13 mouse cellular contexts compared by ENCODE assay signal in genomic region chr4:149168016-149168415, GRCm38 (mm10). TPM values are rescaled to one million over a fixed set of nuclear protein-coding genes. Genes with fewer than 3 reads are reported as not detected.
DNase-seq lines count a peak whose midpoint lies in the region; ATAC-seq lines count a peak whose summit lies in the region.
"Had no signal": no experiment of that assay in that cellular context is flagged by ENCODE, and none has a peak within 500 bp of the region (broad histone marks: within the 10 kb centered on the region; RNA-seq: fewer than 3 reads in every experiment).

No protein-coding gene starts in this region.

- H3K4me3 ChIP-seq in erythroblast, embryonic 14.5 days (replicated peaks), result peak overlapping the region; percentile 76
- peak overlapping the region; percentile 86 for H3K4me3 ChIP-seq in liver, embryonic 11.5 days (ENCODE audit: low read depth, low read length)
- H3K4me3 ChIP-seq in intestine, embryonic 16.5 days (ENCODE audit: low read length), result no peak overlapping the region; the same call in 1 of the 2 replicates
- no peak overlapping the region for H3K4me3 ChIP-seq in neural tube, embryonic 15.5 days (replicated peaks)

- no peak overlapping the region for H3K27ac ChIP-seq in liver, embryonic 11.5 days (ENCODE audit: low read depth, low read length)
- H3K27ac ChIP-seq in intestine, embryonic 16.5 days (ENCODE audit: low read length), result peak overlapping the region; percentile 5; the same call in 1 of the 2 replicates
- no peak overlapping the region for H3K27ac ChIP-seq in neural tube, embryonic 15.5 days (replicated peaks)
- H3K27ac ChIP-seq: forebrain, embryonic 12.5 days had no signal

- no peaks in the 10 kb centered on the region for H3K27me3 ChIP-seq in erythroblast, embryonic 14.5 days (ENCODE audit: control insufficient read depth)
- no peaks in the 10 kb centered on the region for H3K27me3 ChIP-seq in liver, embryonic 11.5 days (replicated peaks; ENCODE audit: control insufficient read depth, insufficient read depth, low read length)
- no peaks in the 10 kb centered on the region for H3K27me3 ChIP-seq in intestine, embryonic 16.5 days (replicated peaks; ENCODE audit: control insufficient read depth, insufficient read depth, low read length)
- H3K27me3 ChIP-seq in neural tube, embryonic 15.5 days (replicated peaks), result no peaks in the 10 kb centered on the region
- H3K27me3 ChIP-seq: forebrain, embryonic 12.5 days had no signal

- 27% methylated on average over 2 of the region's 2 CpGs for WGBS in liver, embryonic 11.5 days
- WGBS in intestine, embryonic 16.5 days, result 58% methylated on average over 2 of the region's 2 CpGs
- 80% methylated on average over 2 of the region's 2 CpGs for WGBS in neural tube, embryonic 15.5 days

- H3K4me1 ChIP-seq in erythroblast, embryonic 14.5 days (ENCODE audit: control insufficient read depth), result peaks cover 55% of the 10 kb centered on the region
- H3K4me1 ChIP-seq in liver, embryonic 11.5 days (replicated peaks; ENCODE audit: control insufficient read depth, insufficient read depth, low read length), result peaks cover 11% of the 10 kb centered on the region
- H3K4me1 ChIP-seq in intestine, embryonic 16.5 days (ENCODE audit: control insufficient read depth, insufficient read depth, low read length), result peaks cover 26% of the 10 kb centered on the region
- peaks cover 41% of the 10 kb centered on the region for H3K4me1 ChIP-seq in neural tube, embryonic 15.5 days

- H3K9me3 ChIP-seq in erythroblast, embryonic 14.5 days (ENCODE audit: control insufficient read depth, low read length), result no peaks in the 10 kb centered on the region
- H3K9me3 ChIP-seq in liver, embryonic 11.5 days (ENCODE audit: control insufficient read depth, low read length), result no peaks in the 10 kb centered on the region
- H3K9me3 ChIP-seq in intestine, embryonic 16.5 days (ENCODE audit: control insufficient read depth, low read length), result no peaks in the 10 kb centered on the region
- H3K9me3 ChIP-seq in neural tube, embryonic 15.5 days (replicated peaks), result no peaks in the 10 kb centered on the region
- H3K9me3 ChIP-seq: forebrain, embryonic 12.5 days had no signal

- H3K4me2 ChIP-seq in liver, embryonic 11.5 days, result peak overlapping the region; percentile 79
- H3K4me2 ChIP-seq in intestine, embryonic 16.5 days (ENCODE audit: low read depth, low read length), result peak overlapping the region; percentile 87; the same call in 1 of the 2 replicates
- H3K4me2 ChIP-seq in neural tube, embryonic 15.5 days, result peak overlapping the region; percentile 96; the same call in 1 of the 2 replicates

- H3K36me3 ChIP-seq in erythroblast, embryonic 14.5 days (ENCODE audit: control insufficient read depth), result peaks cover 5% of the 10 kb centered on the region
- H3K36me3 ChIP-seq in liver, embryonic 11.5 days (ENCODE audit: control insufficient read depth, insufficient read depth, low read length), result no peaks in the 10 kb centered on the region; the same call in 1 of the 2 replicates
- peaks cover 2% of the 10 kb centered on the region; the same call in 1 of the 2 replicates for H3K36me3 ChIP-seq in intestine, embryonic 16.5 days (ENCODE audit: control insufficient read depth, insufficient read depth, low read length)
- H3K36me3 ChIP-seq in neural tube, embryonic 15.5 days, result 0 out of 2 replicates have a peak, but pooled peaks cover 4% of the 10 kb centered on the region

- no peak for DNase-seq in liver, embryonic 11.5 days (ENCODE audit: low spot score)
- DNase-seq in liver, result no peak
- no peak for DNase-seq in cerebellum, adult 9-10 months
- DNase-seq in layer of hippocampus, adult 9-10 months (ENCODE audit: low spot score), result no peak
- DNase-seq: cerebellum, adult 8-10 months; gastrocnemius, postnatal 36 days had no signal

- no peak for ATAC-seq in erythroblast, adult 5-6 weeks (replicated peaks; ENCODE audit: low FRiP score, poor library complexity, severe bottlenecking)
- no peak for ATAC-seq in liver, embryonic 11.5 days (replicated peaks; ENCODE audit: low FRiP score)
- no peak for ATAC-seq in intestine, embryonic 16.5 days
- no peak for ATAC-seq in neural tube, embryonic 15.5 days (ENCODE audit: low FRiP score)

- no peak overlapping the region for H3K9ac ChIP-seq in liver, embryonic 11.5 days (ENCODE audit: low read depth, low read length)
- H3K9ac ChIP-seq in intestine, embryonic 16.5 days (ENCODE audit: low read depth, low read length), result no peak overlapping the region
- no peak overlapping the region for H3K9ac ChIP-seq in neural tube, embryonic 15.5 days (replicated peaks)

RNA-seq across cellular contexts. Expression of gene Pgd, which starts 1.4 kb away (rescaled TPM):
- polyA plus RNA-seq in erythroblast, embryonic 14.5 days (2012), result 3.6 and 4.2 TPM in 2 replicates
- 37.7 and 62.5 TPM in 2 replicates for total RNA-seq in erythroblast, adult 5-6 weeks (2015; ENCODE audit: low replicate concordance)
- 29.4 and 32.2 TPM in 2 replicates for total RNA-seq in erythroblast, adult 5-6 weeks (2017; ENCODE audit: low replicate concordance)
- 49.9 and 57.3 TPM in 2 replicates for polyA plus RNA-seq in liver, embryonic 11.5 days (2014; fragmentation: Nextera tagmentation; extraction: Ambion mirVana)
- 250 and 255 TPM in 2 replicates for polyA plus RNA-seq in intestine, embryonic 16.5 days (2015; fragmentation: Nextera tagmentation; extraction: Ambion mirVana)
- 107 and 121 TPM in 2 replicates for polyA plus RNA-seq in neural tube, embryonic 15.5 days (2015; fragmentation: Nextera tagmentation; extraction: Ambion mirVana)

RNA-seq across cellular contexts. Expression of gene Cenps, which starts 30.6 kb away (rescaled TPM):
- polyA plus RNA-seq in erythroblast, embryonic 14.5 days (2012), result 2.4 and 2.5 TPM in 2 replicates
- 2.7 and 3.3 TPM in 2 replicates for total RNA-seq in erythroblast, adult 5-6 weeks (2015; ENCODE audit: low replicate concordance)
- 4.7 and 7.1 TPM in 2 replicates for total RNA-seq in erythroblast, adult 5-6 weeks (2017; ENCODE audit: low replicate concordance)
- 37.0 and 37.1 TPM in 2 replicates for polyA plus RNA-seq in liver, embryonic 11.5 days (2014; fragmentation: Nextera tagmentation; extraction: Ambion mirVana)
- 16.8 and 20.4 TPM in 2 replicates for polyA plus RNA-seq in intestine, embryonic 16.5 days (2015; fragmentation: Nextera tagmentation; extraction: Ambion mirVana)
- 17.3 and 18.6 TPM in 2 replicates for polyA plus RNA-seq in neural tube, embryonic 15.5 days (2015; fragmentation: Nextera tagmentation; extraction: Ambion mirVana)

RNA-seq across cellular contexts. Expression of gene Cort, which starts 41.5 kb away (rescaled TPM):
- polyA plus RNA-seq in erythroblast, embryonic 14.5 days (2012), result 0.96 and 1.3 TPM in 2 replicates
- not detected in 2 replicates for total RNA-seq in erythroblast, adult 5-6 weeks (2015; ENCODE audit: low replicate concordance)
- total RNA-seq in erythroblast, adult 5-6 weeks (2017; ENCODE audit: low replicate concordance), result not detected in 2 replicates
- polyA plus RNA-seq in liver, embryonic 11.5 days (2014; fragmentation: Nextera tagmentation; extraction: Ambion mirVana), result 0.26 and 0.38 TPM in 2 replicates
- polyA plus RNA-seq in intestine, embryonic 16.5 days (2015; fragmentation: Nextera tagmentation; extraction: Ambion mirVana), result 0.48 TPM in 1 of 2 replicates, not detected in the other
- not detected in 2 replicates for polyA plus RNA-seq in neural tube, embryonic 15.5 days (2015; fragmentation: Nextera tagmentation; extraction: Ambion mirVana)
- total RNA-seq: gastrocnemius, postnatal 36 days; hematopoietic stem cell, adult 5-6 weeks had no signal
- polyA plus RNA-seq: thymus, postnatal 0 days had no signal

Comparison
In these comparisons a context has a peak if more than half of its experiments do, and no peak if none do; other contexts are left out.
1. H3K4me3 ChIP-seq: peak in erythroblast, embryonic 14.5 days (single experiment) and liver, embryonic 11.5 days (single experiment); none in intestine, embryonic 16.5 days (single experiment) and neural tube, embryonic 15.5 days (single experiment).
2. Peak in every context shown above with its lines, with median percentiles within 50 percentile points of each other: H3K4me2 ChIP-seq.